Mouse (Mus musculus) liver, embryonic 11.5 days (tissue): ENCODE data around the gene Gm10300. TPM values are rescaled to one million over a fixed set of nuclear protein-coding genes. Genes with fewer than 3 reads are reported as not detected.

Experiments used
- ATAC-seq: fragments of 200-750 bp; cut with Nextera tagmentation; replicated peaks from 2 replicates; pipeline ENCODE4 v1.8.0; 2017; ENCODE audit warnings: moderate number of reproducible peaks, mild to moderate bottlenecking, moderate TSS enrichment, moderate library complexity; ENCODE audit not compliant: low FRiP score
- DNase-seq: peaks from one replicate; pipeline ENCODE4 v3.0.0-alpha.2; 2017; ENCODE audit warnings: low spot score
- H3K27ac ChIP-seq: fragments of 300-500 bp; sonication (generic); 2 replicates; pipeline ENCODE4 v1.5.1; 2014; ENCODE audit warnings: mild to moderate bottlenecking, low read depth, low read length, control low read depth
- H3K27me3 ChIP-seq: fragments of 300-500 bp; sonication (generic); replicated peaks from 2 replicates; pipeline ENCODE4 v1.6.1; 2014; ENCODE audit warnings: low read length, mixed read lengths; ENCODE audit not compliant: control insufficient read depth, insufficient read depth
- H3K36me3 ChIP-seq: fragments of 300-500 bp; sonication (generic); 2 replicates; pipeline ENCODE4 v1.6.1; 2014; ENCODE audit warnings: mild to moderate bottlenecking, low read length, moderate library complexity, mixed read lengths; ENCODE audit not compliant: control insufficient read depth, insufficient read depth
- H3K4me1 ChIP-seq: fragments of 300-500 bp; sonication (generic); replicated peaks from 2 replicates; pipeline ENCODE4 v1.6.1; 2014; ENCODE audit warnings: low read length, mixed read lengths; ENCODE audit not compliant: control insufficient read depth, insufficient read depth
- H3K4me2 ChIP-seq: fragments of 300-500 bp; sonication (generic); 2 replicates; pipeline ENCODE4 v1.6.1; 2014; ENCODE audit warnings: mild to moderate bottlenecking, control low read depth, moderate library complexity
- H3K4me3 ChIP-seq: fragments of 300-500 bp; sonication (generic); 2 replicates; pipeline ENCODE4 v1.5.1; 2014; ENCODE audit warnings: low read depth, low read length, control low read depth
- H3K9ac ChIP-seq: fragments of 300-500 bp; sonication (generic); 2 replicates; pipeline ENCODE4 v1.6.1; 2014; ENCODE audit warnings: low read depth, low read length, control low read depth
- H3K9me3 ChIP-seq: fragments of 300-500 bp; sonication (generic); 2 replicates; pipeline ENCODE4 v1.6.1; 2016; ENCODE audit warnings: low read length, inconsistent platforms, mixed read lengths; ENCODE audit not compliant: control insufficient read depth
- WGBS: fragments of 180-500 bp; shearing (Covaris S2); extraction: QIAGEN DNeasy Blood & Tissue Kit; methylation state at CpG from one replicate; pipeline ENCODE4 v1.1.7; 2014; 5-methylcytosine and 5-hydroxymethylcytosine counted together
- polyA plus RNA-seq: library from polyadenylated mRNA; unstranded; fragments of >200 nt; fragmentation: Nextera tagmentation; extraction: Ambion mirVana; gene quantifications from 2 replicates; pipeline ENCODE4 v1.2.1, GENCODE M21; 2014

The Gm10300 gene
- polyA plus RNA-seq, 1 experiment from 2014 or later = 0.11 TPM

DNA sequence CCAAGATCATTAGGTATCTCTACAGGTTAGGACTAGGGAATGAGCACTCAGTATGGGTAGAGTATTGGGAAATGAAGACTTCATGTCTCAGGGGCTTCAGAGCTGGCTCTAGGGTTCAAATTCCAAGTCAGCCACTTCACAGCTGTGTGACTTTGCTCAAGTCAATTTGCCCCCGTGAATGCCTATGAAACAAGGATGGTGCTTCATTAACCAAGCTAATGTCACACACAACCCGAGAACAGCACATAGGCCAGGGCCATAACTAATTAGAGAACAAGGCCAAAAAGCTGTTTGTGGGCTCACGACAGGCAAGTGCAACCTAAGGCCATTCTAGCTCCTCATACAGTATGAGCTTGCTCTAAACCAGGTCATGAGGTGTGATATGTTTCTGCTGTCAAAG is 2.3 kb upstream of the Gm10300 start:
- peaks cover 13% of the 10 kb centered on the region for H3K36me3 ChIP-seq
- H3K4me2 ChIP-seq = peak overlapping the region; percentile 99
- no peaks in the 10 kb centered on the region for H3K9me3 ChIP-seq
- H3K27ac ChIP-seq = no peak overlapping the region
- DNase-seq = no peak
- peak overlapping the region; percentile 28; the same call in 1 of the 2 replicates for H3K4me3 ChIP-seq
- H3K9ac ChIP-seq = peak overlapping the region; percentile 48
- no peaks in the 10 kb centered on the region for H3K27me3 ChIP-seq
- ATAC-seq = no peak
- 81% methylated on average over 3 of the region's 3 CpGs for WGBS
- peaks cover 80% of the 10 kb centered on the region for H3K4me1 ChIP-seq

DNA sequence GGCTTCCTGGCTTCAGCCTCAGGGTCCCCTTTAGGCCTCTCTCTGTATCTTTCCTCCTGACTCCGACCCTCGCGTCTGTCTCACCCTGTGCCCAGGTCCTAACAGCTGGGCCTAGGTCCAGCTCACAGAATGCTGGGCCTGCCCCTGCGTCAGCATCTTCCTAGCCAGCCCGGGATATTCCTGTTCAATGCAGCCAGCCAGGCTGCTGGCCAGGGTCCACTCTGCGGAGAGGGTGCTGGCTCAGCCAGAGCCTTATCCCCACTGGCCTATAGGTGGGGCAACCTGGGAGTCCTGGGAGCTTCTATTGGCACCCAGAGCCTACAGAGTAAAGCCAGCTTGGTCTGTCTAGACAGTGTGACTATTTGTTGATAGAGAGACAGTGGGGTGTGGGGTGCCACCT is 1.6 kb upstream of the Gm10300 start:
- H3K4me3 ChIP-seq = peak overlapping the region; percentile 76
- DNase-seq (no peak), ATAC-seq (no peak)
- H3K4me1 ChIP-seq = peaks cover 73% of the 10 kb centered on the region
- no peaks in the 10 kb centered on the region for H3K27me3 ChIP-seq
- peak overlapping the region; percentile 100 for H3K27ac ChIP-seq
- H3K4me2 ChIP-seq = peak overlapping the region; percentile 99
- WGBS = 81% methylated on average over 6 of the region's 6 CpGs
- peaks cover 13% of the 10 kb centered on the region for H3K36me3 ChIP-seq
- peak overlapping the region; percentile 93 for H3K9ac ChIP-seq
- no peaks in the 10 kb centered on the region for H3K9me3 ChIP-seq

DNA sequence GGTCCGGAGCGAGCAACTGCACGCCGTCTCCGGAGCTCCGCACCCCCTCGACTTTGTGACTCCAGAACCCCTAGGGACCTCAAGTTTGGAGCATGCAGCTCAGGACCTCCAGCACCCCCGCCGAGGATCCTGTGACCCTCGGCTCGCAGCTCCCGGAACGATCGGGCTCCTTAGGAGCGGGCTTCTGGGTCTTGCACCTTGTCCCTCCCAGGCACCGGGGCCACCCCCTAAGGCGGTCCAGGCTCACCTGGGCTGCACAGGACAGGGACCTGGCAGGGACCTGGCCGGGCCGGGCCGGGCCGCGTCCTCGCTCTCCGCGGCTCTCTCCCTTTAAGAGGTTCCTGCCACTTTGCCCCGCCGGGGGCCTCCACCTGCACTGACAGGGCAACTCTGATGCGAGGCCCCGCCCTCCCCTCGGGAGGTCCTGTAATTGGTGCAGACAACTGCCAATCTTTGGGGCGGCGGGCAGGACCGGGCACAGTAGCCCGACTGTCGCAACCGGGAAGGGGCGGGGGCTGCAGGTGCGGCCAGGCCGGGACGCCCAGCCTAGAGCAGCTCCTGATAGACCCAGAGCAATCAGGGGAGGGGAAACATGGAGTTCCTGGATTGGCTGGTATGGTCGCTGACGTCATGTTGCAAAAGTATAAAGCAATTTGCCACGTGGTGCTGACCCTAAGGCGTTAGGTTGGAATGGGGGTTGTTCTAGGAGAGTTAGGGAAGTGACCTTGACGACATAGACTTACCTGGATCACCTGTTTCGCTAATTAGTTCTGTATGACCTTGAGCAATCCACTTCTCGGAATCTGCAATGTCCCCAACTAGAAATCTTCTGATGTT is 654 bp downstream of the Gm10300 start, which contains the start of gene Epb41:
Epb41 (minus strand) TSS at position 389 of the 837 bp plus-strand sequence.
- Histone ChIP-seq H3K9ac (peak within 1 kb of the TSS; percentile 93), H3K36me3 (peaks cover 11% of the 10 kb centered on the region), H3K4me2 (peak within 1 kb of the TSS; percentile 99), H3K4me3 (peak within 1 kb of the TSS; percentile 76), H3K27ac (peak within 1 kb of the TSS; percentile 100), H3K4me1 (peaks cover 65% of the 10 kb centered on the region), H3K27me3 (no peaks in the 10 kb centered on the region), H3K9me3 (no peaks in the 10 kb centered on the region)
- WGBS = 1% methylated on average over 47 of the region's 47 CpGs
- ATAC-seq = peak; percentile 89
- peak; percentile 100 for DNase-seq

DNA sequence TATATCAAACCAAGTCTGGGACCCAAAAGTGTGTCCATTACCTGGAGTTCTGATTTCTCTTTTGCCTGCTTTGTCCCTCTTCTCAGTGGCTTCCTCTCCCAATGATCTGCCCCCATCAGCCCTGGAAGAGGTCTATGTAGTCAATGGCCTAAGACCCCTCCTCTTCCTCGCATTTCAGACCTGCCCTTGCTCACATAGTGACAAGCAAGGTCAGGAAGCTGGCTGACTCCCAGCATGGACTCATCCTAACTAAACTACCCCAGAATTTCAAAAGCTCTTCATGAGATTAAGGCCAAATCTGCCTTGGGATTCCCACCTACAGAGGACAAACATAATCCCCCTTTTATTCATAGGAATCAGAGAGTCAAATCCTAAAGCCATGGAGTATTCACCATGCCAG is 1.3 kb downstream of the Gm10300 start:
- H3K27ac ChIP-seq = peak overlapping the region; percentile 100
- ATAC-seq (no peak), DNase-seq (no peak)
- peaks cover 11% of the 10 kb centered on the region for H3K36me3 ChIP-seq
- 33% methylated on average over 1 of the region's 1 CpGs for WGBS
- H3K27me3 ChIP-seq = no peaks in the 10 kb centered on the region
- peak overlapping the region; percentile 99 for H3K4me2 ChIP-seq
- peak overlapping the region; percentile 76; the same call in 1 of the 2 replicates for H3K4me3 ChIP-seq
- peak overlapping the region; percentile 59 for H3K9ac ChIP-seq
- no peaks in the 10 kb centered on the region for H3K9me3 ChIP-seq
- peaks cover 61% of the 10 kb centered on the region for H3K4me1 ChIP-seq

DNA sequence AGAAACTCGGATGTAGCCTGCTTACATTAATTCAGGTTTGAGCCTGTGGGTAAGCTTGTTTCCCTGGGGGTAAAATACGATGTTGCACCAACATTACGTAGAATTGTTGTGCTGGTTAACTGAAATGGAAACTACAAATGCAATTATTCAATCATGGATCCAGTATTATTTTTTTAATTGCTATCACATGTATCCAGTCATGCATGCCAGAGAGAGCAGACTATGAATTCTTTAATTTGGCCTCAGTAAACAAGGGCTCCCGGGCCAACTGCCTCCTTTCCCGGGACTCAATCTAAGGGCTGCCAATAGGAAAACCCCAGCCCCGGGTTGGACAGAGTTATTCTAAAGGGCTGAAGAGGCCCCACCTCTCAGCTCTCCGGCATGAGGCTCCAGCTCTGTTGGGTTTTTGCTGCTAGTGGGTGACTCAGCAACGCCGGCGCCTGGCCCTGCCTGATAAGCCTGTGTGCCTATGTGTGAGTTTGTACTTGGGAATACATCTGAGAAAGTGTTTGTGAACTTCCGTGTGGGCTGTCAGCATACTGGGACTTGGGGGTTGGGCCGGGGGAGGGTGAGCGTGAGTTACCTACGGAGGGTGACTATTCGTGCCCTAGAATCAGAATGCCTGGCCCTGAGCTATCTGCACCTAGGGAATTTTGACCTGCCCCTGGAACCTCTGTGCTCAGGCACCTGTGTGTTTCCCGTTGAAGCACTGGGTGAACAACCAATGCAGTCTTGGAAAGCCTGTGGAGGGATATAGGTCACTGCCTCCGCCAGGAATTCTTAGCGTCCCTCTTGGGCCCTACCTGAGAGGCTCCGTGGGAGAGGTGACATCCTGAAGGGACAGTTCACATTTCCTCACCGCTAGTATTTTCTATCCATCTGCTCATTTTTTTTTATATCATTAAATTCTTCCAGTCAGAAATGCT is 2.2 kb downstream of the Gm10300 start:
- WGBS = 13% methylated on average over 20 of the region's 20 CpGs
- Histone ChIP-seq H3K27ac (peak overlapping the region; percentile 100), H3K4me2 (peak overlapping the region; percentile 99), H3K4me1 (peaks cover 52% of the 10 kb centered on the region), H3K27me3 (no peaks in the 10 kb centered on the region), H3K9ac (peak overlapping the region; percentile 76), H3K9me3 (no peaks in the 10 kb centered on the region), H3K4me3 (peak overlapping the region; percentile 43), H3K36me3 (peaks cover 8% of the 10 kb centered on the region; the same call in 1 of the 2 replicates)
- DNase-seq (peak; percentile 88), ATAC-seq (peak; percentile 76)

DNA sequence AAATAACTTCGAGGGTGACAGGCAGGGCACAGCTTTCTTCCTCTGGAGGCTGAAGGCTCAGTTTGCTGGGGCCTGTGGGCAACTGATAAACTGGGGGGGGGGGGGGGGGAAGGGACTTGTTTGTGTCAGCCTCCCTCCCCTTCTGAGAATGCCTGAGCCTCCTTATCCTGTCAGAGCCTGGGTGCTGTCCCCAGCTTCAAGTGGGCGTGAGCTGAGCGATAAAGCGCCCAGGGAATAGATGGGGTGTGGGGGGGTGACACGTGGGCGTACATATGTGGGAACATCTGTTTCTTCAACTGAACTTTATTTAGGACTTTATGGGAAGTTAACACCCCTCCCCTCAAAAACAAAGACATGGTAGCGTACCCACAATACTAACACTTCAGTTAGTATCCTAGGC is 2.9 kb downstream of the Gm10300 start:
- 22% methylated on average over 7 of the region's 7 CpGs for WGBS
- H3K9ac ChIP-seq = peak overlapping the region; percentile 76; the same call in 1 of the 2 replicates
- peaks cover 45% of the 10 kb centered on the region for H3K4me1 ChIP-seq
- H3K27me3 ChIP-seq = no peaks in the 10 kb centered on the region
- 0 out of 2 replicates have a peak, but pooled peaks cover 2% of the 10 kb centered on the region for H3K36me3 ChIP-seq
- ATAC-seq (peak; percentile 62), DNase-seq (peak; percentile 82)
- H3K9me3 ChIP-seq = no peaks in the 10 kb centered on the region
- peak overlapping the region; percentile 99 for H3K4me2 ChIP-seq
- peak overlapping the region; percentile 100 for H3K27ac ChIP-seq
- H3K4me3 ChIP-seq = peak overlapping the region; percentile 43

DNA sequence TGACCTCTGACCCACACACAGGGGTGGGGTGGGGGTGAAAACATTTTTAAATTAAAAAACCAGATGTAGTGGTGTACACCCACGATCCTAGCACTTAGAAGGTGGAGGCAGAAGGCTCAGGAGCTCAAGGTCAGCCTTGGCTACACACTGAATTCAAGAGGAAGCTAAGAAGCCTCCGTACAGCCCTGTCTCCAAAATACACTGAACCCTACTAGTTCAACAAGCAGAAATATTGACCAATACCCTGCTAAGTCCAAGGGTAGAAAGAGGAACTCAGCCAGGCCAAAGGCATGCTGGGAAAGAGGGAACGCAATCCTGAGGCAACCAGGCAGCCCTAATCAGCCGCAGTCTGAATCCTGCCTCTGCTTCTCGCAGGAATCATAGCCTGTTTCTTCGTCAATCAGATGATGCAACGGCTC is 3.8 kb downstream of the Gm10300 start:
- Histone ChIP-seq H3K4me1 (peaks cover 37% of the 10 kb centered on the region), H3K27ac (peak overlapping the region; percentile 100), H3K9ac (peak overlapping the region; percentile 27; the same call in 1 of the 2 replicates), H3K27me3 (no peaks in the 10 kb centered on the region), H3K9me3 (no peaks in the 10 kb centered on the region), H3K4me2 (peak overlapping the region; percentile 99), H3K36me3 (no peaks in the 10 kb centered on the region), H3K4me3 (peak overlapping the region; percentile 7; the same call in 1 of the 2 replicates)
- DNase-seq (no peak), ATAC-seq (no peak)
- 32% methylated on average over 7 of the region's 7 CpGs for WGBS

DNA sequence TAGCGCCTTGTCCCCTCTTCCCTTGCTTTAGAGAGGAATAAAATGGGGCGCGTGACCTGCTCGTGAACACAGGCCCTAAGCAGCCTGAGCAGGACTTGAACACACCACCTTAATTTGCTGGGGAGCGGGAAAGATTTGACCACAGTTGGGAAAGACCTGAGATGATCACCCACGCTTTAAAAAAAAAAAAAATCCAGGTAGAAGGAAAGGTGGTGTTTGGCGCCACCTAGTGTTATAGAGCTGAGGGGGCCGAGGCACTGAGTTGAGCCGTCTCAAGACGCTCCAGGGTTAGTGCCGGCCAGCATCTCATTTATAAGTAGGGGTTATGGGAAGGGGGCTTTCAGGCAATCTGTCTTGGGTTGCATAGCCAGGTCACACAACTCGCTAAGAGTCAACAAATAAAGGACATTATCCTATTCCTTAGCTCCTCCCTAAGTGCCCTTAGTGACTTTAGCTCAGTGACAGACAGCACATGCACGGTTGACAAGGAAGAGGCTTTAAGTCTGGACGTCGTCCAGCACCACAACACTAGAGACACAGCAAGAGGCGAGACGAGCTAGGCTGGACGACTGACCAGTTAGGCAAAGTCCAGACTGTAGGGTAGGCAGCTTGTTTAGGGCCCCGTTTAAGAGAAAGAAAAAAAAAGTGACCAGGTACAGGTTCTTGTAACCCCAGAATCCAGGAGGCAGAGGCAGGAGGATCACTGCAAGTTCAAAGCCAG is 5.2 kb downstream of the Gm10300 start:
- Histone ChIP-seq H3K4me1 (peaks cover 30% of the 10 kb centered on the region), H3K4me3 (no peak overlapping the region)

More for the DNA sequence above, 5.2 kb downstream of the Gm10300 start:
- H3K27me3 ChIP-seq = no peaks in the 10 kb centered on the region
- H3K27ac ChIP-seq = no peak overlapping the region
- no peaks in the 10 kb centered on the region for H3K36me3 ChIP-seq
- no peak overlapping the region for H3K9ac ChIP-seq
- peak overlapping the region; percentile 26; the same call in 1 of the 2 replicates for H3K4me2 ChIP-seq
- no peaks in the 10 kb centered on the region for H3K9me3 ChIP-seq
- 14% methylated on average over 19 of the region's 19 CpGs for WGBS
- ATAC-seq (no peak), DNase-seq (peak; percentile 69)
